Mouse (Mus musculus): ENCODE measurements around the gene C9.

GRCm38 (mm10) chr15:6533858-6534343, 88.8 kb downstream of the C9 start:
- TF ChIP-seq CHD1 (IDR thresholded peaks at IDR 0.05; ENCODE audit: low read depth, low read length), result no peak
- TF ChIP-seq USF1 (IDR thresholded peaks at IDR 0.05; ENCODE audit: low read depth, low read length), result no peak
- TF ChIP-seq NELFE (IDR thresholded peaks at IDR 0.05; ENCODE audit: low read depth, low read length), result no peak
- TF ChIP-seq ETS1 (conservative IDR thresholded peaks at IDR 0.05; ENCODE audit: low read depth, low read length), result no peak
